Mouse (Mus musculus) lung, adult 2 months (tissue): ENCODE measurements around the gene 1600014C10Rik. TPM values are rescaled to one million over a fixed set of nuclear protein-coding genes. Genes with fewer than 3 reads are reported as not detected.

ENCODE experiments used
- DNase-seq: peaks from one replicate; pipeline ENCODE4 v3.0.0; 2022
- H3K4me1 ChIP-seq: fragments of 200-500 bp; 2 replicates; pipeline ENCODE4 v1.6.1; 2011; ENCODE audit warnings: low read length; ENCODE audit not compliant: control insufficient read depth, insufficient read depth
- H3K4me3 ChIP-seq: fragments of 200-500 bp; replicated peaks from 2 replicates; pipeline ENCODE3; 2011; ENCODE audit warnings: low read depth, mild to moderate bottlenecking, control low read depth, low read length; ENCODE audit errors: extremely low read depth
- CTCF ChIP-seq: fragments of 200-500 bp; IDR thresholded peaks from 2 replicates; pipeline ENCODE4 v1.5.1; 2011; ENCODE audit warnings: mild to moderate bottlenecking, low read length, control low read depth; ENCODE audit not compliant: insufficient read depth
- POLR2A ChIP-seq: fragments of 200-500 bp; IDR thresholded peaks from 2 replicates; pipeline ENCODE4 v1.6.1; 2011; ENCODE audit warnings: low read depth, mild to moderate bottlenecking, control low read depth, low read length, borderline replicate concordance; ENCODE audit errors: extremely low read depth
- WGBS: fragments of 180-500 bp; shearing (Covaris S2); methylation state at CpG from one replicate; pipeline ENCODE4 v1.1.7; 2018; 5-methylcytosine and 5-hydroxymethylcytosine counted together
- polyA plus RNA-seq: library from polyadenylated mRNA; depleted of rRNA; stranded (reverse); fragments of >200 nt; gene quantifications from 2 replicates; pipeline ENCODE4 v1.2.3, GENCODE M21; 2012

The 1600014C10Rik gene
- polyA plus RNA-seq, 1 experiment = 16.4 TPM

- Histone ChIP-seq H3K4me3 (no peak overlapping the region), H3K4me1 (0 out of 2 replicates have a peak, but pooled peaks cover 2% of the 10 kb centered on the region)
- TF ChIP-seq POLR2A (no peak), CTCF (peak; percentile 45; the same call in 1 of the 2 replicates)
- DNase-seq = no peak
- WGBS = 57% methylated on average over 10 of the region's 10 CpGs
Observed at GRCm38 (mm10) chr7:38191571-38191970, 8.6 kb downstream of the 1600014C10Rik start.

GRCm38 (mm10) chr7:38199907-38200605 is 17.0 kb downstream of the 1600014C10Rik start:
- TF ChIP-seq POLR2A (no peak), CTCF (no peak)
- 57% methylated on average over 8 of the region's 8 CpGs for WGBS
- H3K4me1 ChIP-seq = no peaks in the 10 kb centered on the region
- DNase-seq = no peak
- no peak overlapping the region for H3K4me3 ChIP-seq

GRCm38 (mm10) chr7:38200606-38201289 is 17.7 kb downstream of the 1600014C10Rik start:
- no peaks in the 10 kb centered on the region for H3K4me1 ChIP-seq
- no peak overlapping the region for H3K4me3 ChIP-seq
- 4% methylated on average over 28 of the region's 28 CpGs for WGBS
- peak; percentile 83 for DNase-seq
- TF ChIP-seq POLR2A (no peak), CTCF (peak; percentile 100)

- WGBS = 35% methylated on average over 3 of the region's 3 CpGs
- no peak for DNase-seq
- Histone ChIP-seq H3K4me1 (no peaks in the 10 kb centered on the region), H3K4me3 (no peak overlapping the region)
- TF ChIP-seq POLR2A (no peak), CTCF (no peak)
Observed at GRCm38 (mm10) chr7:38201290-38201658, 18.3 kb downstream of the 1600014C10Rik start.

GRCm38 (mm10) chr7:38204314-38204713 is 21.3 kb downstream of the 1600014C10Rik start:
- DNase-seq = no peak
- H3K4me3 ChIP-seq = no peak overlapping the region
- no peaks in the 10 kb centered on the region for H3K4me1 ChIP-seq
- TF ChIP-seq POLR2A = no peak
- TF ChIP-seq CTCF = no peak
- 87% methylated on average over 6 of the region's 6 CpGs for WGBS

GRCm38 (mm10) chr7:38205801-38206200 is 22.8 kb downstream of the 1600014C10Rik start:
- no peak for DNase-seq
- Histone ChIP-seq H3K4me1 (no peaks in the 10 kb centered on the region), H3K4me3 (no peak overlapping the region)
- TF ChIP-seq POLR2A (no peak), CTCF (no peak)
- WGBS = 57% methylated on average over 2 of the region's 2 CpGs

- Histone ChIP-seq H3K4me1 (no peaks in the 10 kb centered on the region), H3K4me3 (no peak overlapping the region)
- TF ChIP-seq CTCF (no peak), POLR2A (no peak)
- WGBS = 74% methylated on average over 3 of the region's 3 CpGs
- no peak for DNase-seq
Observed at GRCm38 (mm10) chr7:38206564-38206963, 23.5 kb downstream of the 1600014C10Rik start.

GRCm38 (mm10) chr7:38208969-38209368 is 26.0 kb downstream of the 1600014C10Rik start:
- Histone ChIP-seq H3K4me1 (no peaks in the 10 kb centered on the region), H3K4me3 (no peak overlapping the region)
- no peak for DNase-seq
- TF ChIP-seq CTCF (no peak), POLR2A (no peak)
- WGBS = 67% methylated on average over 3 of the region's 3 CpGs

GRCm38 (mm10) chr7:38209478-38210152 is 26.6 kb downstream of the 1600014C10Rik start:
- no peaks in the 10 kb centered on the region for H3K4me1 ChIP-seq
- TF ChIP-seq CTCF (no peak), POLR2A (no peak)
- no peak overlapping the region for H3K4me3 ChIP-seq
- 45% methylated on average over 11 of the region's 11 CpGs for WGBS
- no peak for DNase-seq

GRCm38 (mm10) chr7:38212651-38213062 is 29.6 kb downstream of the 1600014C10Rik start:
- TF ChIP-seq CTCF (no peak), POLR2A (no peak)
- Histone ChIP-seq H3K4me1 (no peaks in the 10 kb centered on the region), H3K4me3 (no peak overlapping the region)
- no peak for DNase-seq
- WGBS = 11% methylated on average over 3 of the region's 3 CpGs
